Mouse (Mus musculus) testis, adult 2 months (tissue): Measurements from ENCODE around the gene Zc2hc1b.

Experiments used
- CTCF ChIP-seq: fragments of 200-500 bp; IDR thresholded peaks from 2 replicates; pipeline ENCODE4 v1.5.1; 2012; ENCODE audit warnings: low read depth, mild to moderate bottlenecking, inconsistent platforms, low read length, moderate library complexity; ENCODE audit not compliant: control insufficient read depth, insufficient read depth, insufficient replicate concordance
- POLR2A ChIP-seq: fragments of 200-500 bp; IDR thresholded peaks from 2 replicates; pipeline ENCODE4 v1.6.1; 2012; ENCODE audit warnings: low read depth, mild to moderate bottlenecking, inconsistent platforms, low read length, moderate library complexity; ENCODE audit not compliant: control insufficient read depth

DNA sequence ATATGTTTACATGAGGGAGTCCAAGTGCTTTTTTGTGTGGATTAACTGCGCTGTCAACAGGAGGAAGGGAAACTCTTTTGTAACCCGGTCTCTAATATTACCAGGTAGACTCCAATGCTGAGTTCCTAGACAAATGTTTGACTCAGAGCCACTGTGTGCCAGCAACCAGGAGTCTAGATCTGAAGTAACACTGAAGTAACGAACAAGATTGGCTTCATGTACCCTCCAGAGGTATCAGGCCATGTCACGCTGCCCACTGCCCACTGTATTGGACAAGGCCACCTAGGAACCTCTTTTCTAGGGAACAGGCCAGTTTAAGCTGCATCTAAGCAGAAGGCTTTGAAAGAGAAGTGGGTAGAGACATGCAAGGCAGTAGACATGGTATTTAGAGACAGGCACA lies 31.2 kb upstream of the Zc2hc1b start:
- no peak for TF ChIP-seq CTCF
- TF ChIP-seq POLR2A = no peak
